ENCODE assay signal across 16 mouse cellular contexts in genomic region chr2:168626385-168626784, GRCm38 (mm10). TPM values are rescaled to one million over a fixed set of nuclear protein-coding genes. Genes with fewer than 3 reads are reported as not detected.
DNase-seq lines count a peak whose midpoint lies in the region; ATAC-seq and TF ChIP-seq lines count a peak whose summit lies in the region.
"Had no signal": no experiment of that assay in that cellular context is flagged by ENCODE, and none has a peak within 500 bp of the region (broad histone marks: within the 10 kb centered on the region; RNA-seq: fewer than 3 reads in every experiment).

No protein-coding gene starts in this region.

- no peaks in the 10 kb centered on the region; the same call in 1 of the 2 replicates for H3K9me3 ChIP-seq in forebrain, embryonic 11.5 days (ENCODE audit: control insufficient read depth, low read length)
- H3K9me3 ChIP-seq in hindbrain, embryonic 15.5 days, result no peaks in the 10 kb centered on the region
- no peaks in the 10 kb centered on the region for H3K9me3 ChIP-seq in midbrain, postnatal 0 days (ENCODE audit: low read length)

- 63% methylated on average over 9 of the region's 9 CpGs for WGBS in forebrain, embryonic 11.5 days
- 18% methylated on average over 9 of the region's 9 CpGs for WGBS in hindbrain, embryonic 15.5 days
- 24% methylated on average over 9 of the region's 9 CpGs for WGBS in midbrain, postnatal 0 days

- ATAC-seq in forebrain, embryonic 11.5 days (replicated peaks; ENCODE audit: low FRiP score), result 0 out of 2 replicates have a peak, but pooled peaks have one; percentile 43
- peak; percentile 60 for ATAC-seq in hindbrain, embryonic 15.5 days (ENCODE audit: low FRiP score, low read depth)
- ATAC-seq in midbrain, postnatal 0 days (ENCODE audit: low FRiP score), result 0 out of 2 replicates have a peak, but pooled peaks have one; percentile 36
- ATAC-seq: intestine, embryonic 16.5 days had no signal

- H3K36me3 ChIP-seq in forebrain, embryonic 11.5 days (ENCODE audit: control insufficient read depth, insufficient read depth, low read length), result no peaks in the 10 kb centered on the region
- H3K36me3 ChIP-seq in hindbrain, embryonic 15.5 days, result no peaks in the 10 kb centered on the region
- 0 out of 2 replicates have a peak, but pooled peaks cover 2% of the 10 kb centered on the region for H3K36me3 ChIP-seq in midbrain, postnatal 0 days (ENCODE audit: insufficient read depth, low read length)
- H3K36me3 ChIP-seq: heart, embryonic 15.5 days; liver, embryonic 13.5 days had no signal

- no peak overlapping the region for H3K4me3 ChIP-seq in forebrain, embryonic 11.5 days (ENCODE audit: low read depth, low read length)
- H3K4me3 ChIP-seq in hindbrain, embryonic 15.5 days, result no peak overlapping the region
- no peak overlapping the region for H3K4me3 ChIP-seq in midbrain, postnatal 0 days (ENCODE audit: low read depth, low read length)
- H3K4me3 ChIP-seq: heart, embryonic 15.5 days; liver, embryonic 13.5 days had no signal

- no peaks in the 10 kb centered on the region for H3K27me3 ChIP-seq in forebrain, embryonic 11.5 days (ENCODE audit: control insufficient read depth, insufficient read depth, low read length)
- no peaks in the 10 kb centered on the region for H3K27me3 ChIP-seq in hindbrain, embryonic 15.5 days
- H3K27me3 ChIP-seq in midbrain, postnatal 0 days (ENCODE audit: insufficient read depth, low read length), result no peaks in the 10 kb centered on the region

- no peak overlapping the region for H3K27ac ChIP-seq in forebrain, embryonic 11.5 days (ENCODE audit: low read depth, low read length)
- H3K27ac ChIP-seq in hindbrain, embryonic 15.5 days (replicated peaks), result peak overlapping the region; percentile 76
- peak overlapping the region; percentile 33; the same call in 1 of the 2 replicates for H3K27ac ChIP-seq in midbrain, postnatal 0 days (ENCODE audit: low read depth, low read length)
- H3K27ac ChIP-seq: heart, embryonic 15.5 days; liver, embryonic 13.5 days had no signal

- no peak for TF ChIP-seq CTCF in midbrain, postnatal 0 days (IDR thresholded peaks at IDR 0.05)

- no peak overlapping the region for H3K4me2 ChIP-seq in forebrain, embryonic 11.5 days (ENCODE audit: low read depth, low read length, severe bottlenecking)
- no peak overlapping the region for H3K4me2 ChIP-seq in hindbrain, embryonic 15.5 days
- H3K4me2 ChIP-seq in midbrain, postnatal 0 days (ENCODE audit: low read depth, low read length, poor library complexity, severe bottlenecking), result no peak overlapping the region
- H3K4me2 ChIP-seq: heart, embryonic 15.5 days; liver, embryonic 13.5 days had no signal

- no peak overlapping the region for H3K9ac ChIP-seq in forebrain, embryonic 11.5 days (ENCODE audit: low read length)
- peak overlapping the region; percentile 27; the same call in 1 of the 2 replicates for H3K9ac ChIP-seq in hindbrain, embryonic 15.5 days
- no peak overlapping the region for H3K9ac ChIP-seq in midbrain, postnatal 0 days (replicated peaks; ENCODE audit: low read length, poor library complexity, severe bottlenecking)
- H3K9ac ChIP-seq: heart, embryonic 15.5 days; liver, embryonic 13.5 days had no signal

- DNase-seq in brain, adult 2 months (ENCODE audit: low read depth, low spot score), result peak; percentile 37
- no peak for DNase-seq in forebrain, embryonic 11.5 days (ENCODE audit: low spot score)
- DNase-seq in midbrain, postnatal 0 days (ENCODE audit: low spot score), result peak; percentile 52
- no peak for DNase-seq in cerebellum, adult 11 months
- DNase-seq in kidney, postnatal 10 days, result no peak
- no peak for DNase-seq in adrenal gland, postnatal 25 days
- DNase-seq: adrenal gland, adult 2 months; cerebellum, adult 2 months; gastrocnemius, postnatal 14 days; liver, embryonic 13.5 days; lung, postnatal 36 days; right cerebral cortex, adult 18-20 months; thymus, postnatal 25 days had no signal

- H3K4me1 ChIP-seq in forebrain, embryonic 11.5 days (replicated peaks; ENCODE audit: control insufficient read depth, insufficient read depth, low read length), result no peaks in the 10 kb centered on the region
- peaks cover 25% of the 10 kb centered on the region for H3K4me1 ChIP-seq in hindbrain, embryonic 15.5 days (replicated peaks)
- H3K4me1 ChIP-seq in midbrain, postnatal 0 days (ENCODE audit: insufficient read depth, low read length), result peaks cover 6% of the 10 kb centered on the region; the same call in 1 of the 2 replicates
- H3K4me1 ChIP-seq: liver, embryonic 13.5 days had no signal

RNA-seq across cellular contexts. Expression of gene Nfatc2, which starts 24.9 kb away (rescaled TPM):
- 0.55 and 0.89 TPM in 2 replicates for polyA plus RNA-seq in forebrain, embryonic 11.5 days (2014; fragmentation: Nextera tagmentation; extraction: Ambion mirVana)
- 3.8 and 4.6 TPM in 2 replicates for polyA plus RNA-seq in hindbrain, embryonic 15.5 days (2015; fragmentation: Nextera tagmentation; extraction: Ambion mirVana)
- total RNA-seq in midbrain, postnatal 0 days (2014; rRNA removed), result 5.1 and 6.4 TPM in 2 replicates
- 7.3 and 8.2 TPM in 2 replicates for polyA plus RNA-seq in midbrain, postnatal 0 days (2015; fragmentation: Nextera tagmentation; extraction: Ambion mirVana)
- 4.1 and 4.6 TPM in 2 replicates for total RNA-seq in adrenal gland, postnatal 25 days (2021)

Comparison
In these comparisons a context has a peak if more than half of its experiments do, and no peak if none do; other contexts are left out.
1. DNase-seq: peak in brain, adult 2 months (single experiment) and midbrain, postnatal 0 days (single experiment); none in forebrain, embryonic 11.5 days (single experiment), cerebellum, adult 11 months (single experiment), kidney, postnatal 10 days (single experiment) and adrenal gland, postnatal 25 days (single experiment).
2. Peak in every context shown above with its lines, with median percentiles within 50 percentile points of each other: ATAC-seq.